9 mouse cellular contexts compared by ENCODE assay signal in genomic region chr10:73097176-73097575, GRCm38 (mm10). TPM values are rescaled to one million over a fixed set of nuclear protein-coding genes. Genes with fewer than 3 reads are reported as not detected.
A peak's percentile ranks its signal among the peaks of the same experiment; 100 is the strongest.
DNase-seq lines count a peak whose midpoint lies in the region; ATAC-seq and TF ChIP-seq lines count a peak whose summit lies in the region.
"Had no signal": no experiment of that assay in that cellular context is flagged by ENCODE, and none has a peak within 500 bp of the region (broad histone marks: within the 10 kb centered on the region; RNA-seq: fewer than 3 reads in every experiment).

No protein-coding gene starts in this region.

- peaks cover 19% of the 10 kb centered on the region for H3K27me3 ChIP-seq in ES-Bruce4 (ENCODE audit: control insufficient read depth, insufficient read depth, low read length, poor library complexity, severe bottlenecking)
- H3K27me3 ChIP-seq in midbrain, embryonic 10.5 days (ENCODE audit: low read depth, poor library complexity, severe bottlenecking) = peaks cover 66% of the 10 kb centered on the region

- TF ChIP-seq EP300 in ES-Bruce4 (IDR thresholded peaks at IDR 0.05; ENCODE audit: insufficient read depth, low read depth, low read length) = no peak

- H3K4me1 ChIP-seq in ES-Bruce4 (ENCODE audit: control insufficient read depth, insufficient read depth, low read length) = no peaks in the 10 kb centered on the region
- peaks cover 37% of the 10 kb centered on the region for H3K4me1 ChIP-seq in midbrain, embryonic 10.5 days

- H3K4me3 ChIP-seq in ES-Bruce4 (ENCODE audit: low read depth, low read length) = peak overlapping the region; percentile 53
- peak overlapping the region; percentile 61 for H3K4me3 ChIP-seq in midbrain, embryonic 10.5 days

- no peak for TF ChIP-seq CTCF in ES-Bruce4 (IDR thresholded peaks at IDR 0.05; ENCODE audit: low read depth, low read length)

- WGBS in midbrain, embryonic 10.5 days = 4% methylated on average over 7 of the region's 7 CpGs

- DNase-seq in cerebellum, adult 18-20 months = peak; percentile 5 to 21
- no peak for DNase-seq in cerebellum, adult 8-10 months
- no peak for DNase-seq in midbrain, embryonic 10.5 days (ENCODE audit: low spot score)
- DNase-seq in thymus, postnatal 25 days = no peak
- DNase-seq in kidney, postnatal 25 days = no peak

- no peaks in the 10 kb centered on the region for H3K36me3 ChIP-seq in ES-Bruce4 (ENCODE audit: control insufficient read depth, insufficient read depth, low read length, poor library complexity, severe bottlenecking)
- no peaks in the 10 kb centered on the region for H3K36me3 ChIP-seq in midbrain, embryonic 10.5 days

- no peaks in the 10 kb centered on the region for H3K9me3 ChIP-seq in ES-Bruce4 (replicated peaks; ENCODE audit: control insufficient read depth, insufficient read depth, low read length, poor library complexity, severe bottlenecking)
- no peaks in the 10 kb centered on the region for H3K9me3 ChIP-seq in midbrain, embryonic 10.5 days (replicated peaks)

- peak; percentile 48 for ATAC-seq in frontal cortex, adult (ENCODE audit: low TSS enrichment)
- ATAC-seq in CD4-positive, CD25-positive, alpha-beta regulatory T cell, adult 4 months = no peak

- no peak overlapping the region for H3K9ac ChIP-seq in ES-Bruce4 (ENCODE audit: low read depth, poor library complexity, severe bottlenecking)
- H3K9ac ChIP-seq: liver, embryonic 14.5 days had no signal

- TF ChIP-seq POLR2A in ES-Bruce4 (IDR thresholded peaks at IDR 0.05; ENCODE audit: insufficient read depth, low read length) = no peak

- no peak overlapping the region for H3K27ac ChIP-seq in ES-Bruce4 (ENCODE audit: insufficient read depth, low read length)
- H3K27ac ChIP-seq in midbrain, embryonic 10.5 days (replicated peaks) = no peak overlapping the region
- H3K27ac ChIP-seq: liver, embryonic 14.5 days had no signal

RNA-seq across cellular contexts. Expression of gene Pcdh15, which starts 2.0 kb away (rescaled TPM):
- 0.12 TPM in 1 of 2 replicates, not detected in the other for polyA plus RNA-seq in ES-Bruce4 (2011; ENCODE audit: insufficient read depth, insufficient read length, low read depth, missing spikeins)
- polyA plus RNA-seq in midbrain, embryonic 10.5 days (2016; fragmentation: Nextera tagmentation; extraction: Ambion mirVana) = 0.31 and 0.68 TPM in 2 replicates
- under 1 TPM in 1 of 2 experiments, not detected in 1; 0.46 TPM for polyA plus RNA-seq in CD4-positive, CD25-positive, alpha-beta regulatory T cell, adult 4 months (2017; shearing (Covaris generic))

Comparison
In these comparisons a context has a peak if more than half of its experiments do, and no peak if none do; other contexts are left out.
1. DNase-seq: peak in cerebellum, adult 18-20 months (2 of 2); none in cerebellum, adult 8-10 months (single experiment), midbrain, embryonic 10.5 days (single experiment), thymus, postnatal 25 days (single experiment) and kidney, postnatal 25 days (0 of 2).